Mouse (Mus musculus) neural tube, embryonic 14.5 days (tissue): ENCODE data around the gene Tex19.1. TPM values are rescaled to one million over a fixed set of nuclear protein-coding genes. Genes with fewer than 3 reads are reported as not detected.
"Not testable (repeated sequence)": the region's sequence is repeated elsewhere in the genome, so short reads cannot be mapped to it uniquely, and the experiment has no call there.

Experiments used
- ATAC-seq: fragments of 200-750 bp; cut with Nextera tagmentation; 2 replicates; pipeline ENCODE4 v1.8.0; 2017; ENCODE audit warnings: low read depth, mild to moderate bottlenecking, moderate TSS enrichment, moderate library complexity
- H3K27ac ChIP-seq: fragments of 300-500 bp; sonication (generic); 2 replicates; pipeline ENCODE4 v1.5.1; 2014; ENCODE audit warnings: low read depth, mild to moderate bottlenecking, control low read depth, low read length, moderate library complexity, mixed read lengths
- H3K27me3 ChIP-seq: fragments of 300-500 bp; sonication (generic); 2 replicates; pipeline ENCODE4 v1.6.1; 2014; ENCODE audit warnings: low read length; ENCODE audit not compliant: control insufficient read depth, insufficient read depth
- H3K36me3 ChIP-seq: fragments of 300-500 bp; sonication (generic); 2 replicates; pipeline ENCODE4 v1.6.1; 2014; ENCODE audit warnings: low read length, mixed read lengths; ENCODE audit not compliant: control insufficient read depth, insufficient read depth
- H3K4me1 ChIP-seq: fragments of 300-500 bp; sonication (generic); 2 replicates; pipeline ENCODE4 v1.6.1; 2014; ENCODE audit warnings: low read length; ENCODE audit not compliant: control insufficient read depth, insufficient read depth
- H3K4me2 ChIP-seq: fragments of 300-500 bp; sonication (generic); 2 replicates; pipeline ENCODE4 v1.6.1; 2014; ENCODE audit warnings: mild to moderate bottlenecking, low read depth, low read length, control low read depth
- H3K4me3 ChIP-seq: fragments of 300-500 bp; sonication (generic); 2 replicates; pipeline ENCODE4 v1.5.1; 2014; ENCODE audit warnings: low read depth, low read length, control low read depth, mixed read lengths
- H3K9ac ChIP-seq: fragments of 300-500 bp; sonication (generic); replicated peaks from 2 replicates; pipeline ENCODE4 v1.6.1; 2014; ENCODE audit warnings: low read depth, mild to moderate bottlenecking, control low read depth, low read length, mixed read lengths
- H3K9me3 ChIP-seq: fragments of 300-500 bp; sonication (generic); 2 replicates; pipeline ENCODE4 v1.6.1; 2016; ENCODE audit warnings: low read length; ENCODE audit not compliant: control insufficient read depth
- WGBS: fragments of 180-500 bp; shearing (Covaris S2); extraction: QIAGEN DNeasy Blood & Tissue Kit; methylation state at CpG from one replicate; pipeline ENCODE4 v1.1.7; 2014; 5-methylcytosine and 5-hydroxymethylcytosine counted together
- polyA plus RNA-seq: library from polyadenylated mRNA; unstranded; fragments of >200 nt; fragmentation: Nextera tagmentation; extraction: Ambion mirVana; gene quantifications from 2 replicates; pipeline ENCODE4 v1.2.1, GENCODE M21; 2014

Gene Tex19.1
- not detected in 2 replicates for polyA plus RNA-seq

DNA sequence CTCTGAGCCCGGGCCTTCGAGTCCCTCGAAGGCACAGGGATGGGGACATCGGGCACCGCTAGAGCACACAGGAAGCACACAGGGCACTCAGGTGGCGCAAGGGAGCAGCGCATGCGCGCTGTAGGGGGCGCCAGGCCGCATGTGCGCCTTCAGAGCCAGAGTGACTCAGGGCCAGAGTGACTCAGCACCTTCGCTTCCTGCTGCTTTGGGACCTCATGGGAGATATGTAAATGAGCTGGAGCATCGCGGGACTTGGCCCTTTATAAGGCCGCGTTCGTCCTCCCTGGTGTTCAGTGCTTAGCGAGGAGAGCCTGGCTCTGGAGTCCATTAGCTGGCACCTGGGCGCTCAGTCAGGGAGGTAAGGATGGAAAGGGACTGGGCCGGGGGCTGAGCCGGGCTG, at the start of gene Tex19.1:
TSS of gene Tex19.1 (plus strand) at position 279 of the 400 bp plus-strand sequence.
- no peaks in the 10 kb centered on the region for H3K4me1 ChIP-seq
- no peaks in the 10 kb centered on the region for H3K9me3 ChIP-seq
- no peak for ATAC-seq
- H3K27me3 ChIP-seq = no peaks in the 10 kb centered on the region
- H3K4me2 ChIP-seq = no peak within 1 kb of the TSS
- no peak within 1 kb of the TSS for H3K9ac ChIP-seq
- no peak within 1 kb of the TSS for H3K4me3 ChIP-seq
- H3K36me3 ChIP-seq = no peaks in the 10 kb centered on the region
- WGBS = 91% methylated on average over 22 of the region's 22 CpGs
- no peak within 1 kb of the TSS for H3K27ac ChIP-seq

DNA sequence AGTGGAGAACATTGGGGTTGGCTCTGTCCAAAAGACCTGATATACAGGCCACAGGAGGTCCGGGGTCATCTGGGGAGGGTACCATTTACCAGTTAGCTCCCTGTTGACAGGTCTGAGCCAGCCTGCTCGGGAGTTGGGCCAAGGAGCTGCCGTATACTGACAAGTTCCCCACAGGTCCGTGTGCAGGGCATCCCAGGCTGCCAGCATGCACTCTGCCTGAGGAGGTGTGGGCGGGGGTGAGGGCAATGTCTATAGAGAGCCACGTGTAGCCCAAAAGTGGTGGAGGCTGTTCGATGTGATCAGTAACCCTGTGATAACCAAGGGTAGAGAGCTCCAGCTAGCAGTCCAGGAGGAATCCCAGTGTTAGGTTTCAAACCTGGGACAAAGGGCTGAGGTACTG, 46.2 kb upstream of the Tex19.1 start:
- Histone ChIP-seq H3K36me3 (no peaks in the 10 kb centered on the region), H3K27ac (no peak overlapping the region), H3K4me3 (no peak overlapping the region), H3K27me3 (no peaks in the 10 kb centered on the region), H3K9me3 (no peaks in the 10 kb centered on the region), H3K4me1 (no peaks in the 10 kb centered on the region), H3K4me2 (no peak overlapping the region), H3K9ac (no peak overlapping the region)
- 73% methylated on average over 7 of the region's 7 CpGs for WGBS
- no peak for ATAC-seq

DNA sequence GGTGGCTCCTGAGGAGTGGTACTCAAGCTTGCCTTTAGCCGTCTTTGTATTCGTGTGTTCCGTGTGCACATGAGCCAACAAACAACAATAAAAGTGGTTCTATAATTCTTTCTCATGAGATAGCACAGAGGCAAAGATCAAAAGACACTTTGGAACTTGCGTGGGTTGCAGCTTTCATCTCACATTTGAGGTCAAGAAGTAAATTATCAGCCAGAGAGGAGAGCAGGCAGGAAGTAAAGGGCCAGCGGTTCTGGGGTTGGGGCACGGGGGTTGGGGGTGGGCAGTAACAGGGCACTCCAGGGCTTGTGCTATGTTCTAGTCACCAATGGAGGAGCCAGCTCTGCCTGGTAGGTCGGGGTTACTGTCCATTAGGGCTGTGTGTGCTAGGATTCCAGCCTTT, 45.3 kb upstream of the Tex19.1 start:
- Histone ChIP-seq H3K4me3 (no peak overlapping the region), H3K27ac (no peak overlapping the region), H3K4me1 (no peaks in the 10 kb centered on the region), H3K36me3 (no peaks in the 10 kb centered on the region), H3K4me2 (no peak overlapping the region), H3K9me3 (no peaks in the 10 kb centered on the region), H3K9ac (no peak overlapping the region), H3K27me3 (no peaks in the 10 kb centered on the region)
- WGBS = 59% methylated on average over 7 of the region's 7 CpGs
- no peak for ATAC-seq

DNA sequence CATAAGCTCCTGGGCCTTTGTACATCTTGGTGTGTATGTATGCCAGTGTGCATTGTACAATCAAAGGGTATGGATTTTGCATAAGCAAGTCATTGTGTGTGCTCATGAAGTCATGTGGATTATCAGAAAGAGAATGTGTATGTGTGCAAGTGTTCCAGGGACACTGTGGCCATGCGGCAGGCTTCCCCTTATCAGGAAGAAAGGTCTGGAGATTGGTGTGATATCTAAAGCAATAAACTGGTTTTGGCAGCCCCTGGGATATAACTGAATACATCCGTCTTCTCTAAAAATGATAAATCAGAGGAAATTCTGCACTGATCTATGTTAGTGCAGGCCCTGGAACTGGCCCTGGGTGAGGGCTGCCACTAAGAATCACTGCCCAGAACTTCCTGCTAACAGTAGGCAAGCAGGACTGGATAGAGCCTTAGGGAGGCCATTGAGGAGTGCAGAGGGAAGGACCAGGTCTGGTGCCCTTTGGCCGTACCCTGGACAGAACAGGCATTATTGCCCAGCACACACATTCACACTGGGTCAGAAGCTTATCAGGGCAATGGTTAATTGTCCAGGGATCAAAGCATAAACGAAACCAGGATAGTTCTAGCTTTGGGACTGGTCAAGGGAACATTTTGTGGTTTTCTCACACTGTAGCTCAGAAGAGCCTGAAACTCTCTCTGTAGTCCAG, 44.7 kb upstream of the Tex19.1 start:
- no peaks in the 10 kb centered on the region for H3K27me3 ChIP-seq
- no peaks in the 10 kb centered on the region for H3K9me3 ChIP-seq
- H3K27ac ChIP-seq = no peak overlapping the region
- no peaks in the 10 kb centered on the region for H3K36me3 ChIP-seq
- H3K4me2 ChIP-seq = no peak overlapping the region
- H3K4me1 ChIP-seq = no peaks in the 10 kb centered on the region
- no peak overlapping the region for H3K4me3 ChIP-seq
- no peak for ATAC-seq
- 94% methylated on average over 4 of the region's 4 CpGs for WGBS
- H3K9ac ChIP-seq = no peak overlapping the region

DNA sequence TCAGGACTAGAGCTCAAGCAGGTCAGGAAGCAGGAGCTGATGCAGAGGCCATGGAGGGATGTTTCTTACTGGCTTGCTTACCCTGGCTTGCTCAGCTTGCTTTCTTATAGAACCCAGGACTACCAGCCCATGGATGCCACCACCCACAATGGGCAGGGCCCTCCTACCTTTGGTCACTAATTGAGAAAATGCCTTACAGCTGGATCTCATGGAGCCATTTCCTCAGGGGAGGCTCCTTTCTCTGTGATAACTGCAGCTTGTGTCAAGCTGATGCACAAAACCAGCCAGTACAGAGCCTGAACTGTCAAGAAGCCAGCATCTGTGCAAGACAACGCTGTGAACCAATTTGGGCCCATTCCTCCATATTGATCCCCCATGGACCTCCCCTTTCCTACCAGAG, 38.7 kb upstream of the Tex19.1 start:
- 89% methylated on average over 1 of the region's 1 CpGs for WGBS
- H3K27me3 ChIP-seq, H3K36me3 ChIP-seq, H3K4me1 ChIP-seq, H3K27ac ChIP-seq, H3K9ac ChIP-seq, ATAC-seq, H3K4me3 ChIP-seq, H3K9me3 ChIP-seq, H3K4me2 ChIP-seq: not testable (repeated sequence)

DNA sequence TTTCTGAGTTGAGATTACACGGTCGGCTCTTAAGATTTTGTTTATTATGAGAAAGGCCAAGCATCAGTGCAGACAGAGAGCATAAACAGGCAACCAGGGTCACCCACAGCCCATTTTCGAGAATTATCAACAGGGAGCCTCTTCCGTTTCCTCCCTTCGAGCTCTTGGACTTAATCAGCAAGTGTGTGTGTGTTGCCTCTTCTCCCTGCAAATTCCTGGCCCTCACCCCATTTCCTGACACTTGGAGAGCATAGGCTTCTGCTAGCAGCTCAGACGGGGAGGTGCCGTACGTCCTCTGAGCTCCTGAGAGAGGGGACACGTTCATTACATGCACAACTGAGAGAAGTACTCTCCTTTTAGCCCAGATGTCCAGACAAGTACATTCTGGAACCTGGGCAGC, 37.9 kb upstream of the Tex19.1 start:
- H3K9ac ChIP-seq = no peak overlapping the region
- WGBS = 83% methylated on average over 9 of the region's 9 CpGs
- no peak for ATAC-seq
- no peak overlapping the region for H3K4me3 ChIP-seq
- H3K27me3 ChIP-seq = no peaks in the 10 kb centered on the region
- 0 out of 2 replicates have a peak, but pooled peaks cover 2% of the 10 kb centered on the region for H3K4me1 ChIP-seq
- H3K27ac ChIP-seq = no peak overlapping the region
- no peak overlapping the region for H3K4me2 ChIP-seq
- no peaks in the 10 kb centered on the region for H3K9me3 ChIP-seq
- no peaks in the 10 kb centered on the region for H3K36me3 ChIP-seq

DNA sequence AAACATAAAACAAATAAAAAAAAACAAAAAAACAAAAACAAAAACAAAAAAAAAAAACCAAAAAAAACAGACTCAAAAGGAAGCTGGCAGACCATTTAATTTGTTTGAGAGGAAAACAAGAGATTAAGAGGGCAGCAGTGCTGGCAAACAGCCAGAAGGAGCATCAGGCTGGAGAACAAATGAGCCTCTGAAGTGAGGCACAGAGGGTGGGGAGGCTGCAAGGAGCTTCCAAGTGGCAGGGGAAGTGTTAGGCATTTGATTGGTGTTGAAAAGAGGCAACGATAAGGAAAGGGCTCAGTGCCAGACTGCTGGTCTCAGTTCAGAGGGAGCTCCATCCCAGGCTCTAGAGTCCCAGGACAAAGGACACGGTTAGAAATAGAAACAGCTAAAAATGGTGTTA, 36.0 kb upstream of the Tex19.1 start:
- Histone ChIP-seq H3K27ac (no peak overlapping the region), H3K9ac (no peak overlapping the region), H3K4me1 (0 out of 2 replicates have a peak, but pooled peaks cover 2% of the 10 kb centered on the region), H3K4me3 (no peak overlapping the region), H3K4me2 (no peak overlapping the region), H3K36me3 (no peaks in the 10 kb centered on the region), H3K9me3 (no peaks in the 10 kb centered on the region), H3K27me3 (no peaks in the 10 kb centered on the region)
- peak; percentile 54; the same call in 1 of the 2 replicates for ATAC-seq
- WGBS = 15% methylated on average over 2 of the region's 2 CpGs

DNA sequence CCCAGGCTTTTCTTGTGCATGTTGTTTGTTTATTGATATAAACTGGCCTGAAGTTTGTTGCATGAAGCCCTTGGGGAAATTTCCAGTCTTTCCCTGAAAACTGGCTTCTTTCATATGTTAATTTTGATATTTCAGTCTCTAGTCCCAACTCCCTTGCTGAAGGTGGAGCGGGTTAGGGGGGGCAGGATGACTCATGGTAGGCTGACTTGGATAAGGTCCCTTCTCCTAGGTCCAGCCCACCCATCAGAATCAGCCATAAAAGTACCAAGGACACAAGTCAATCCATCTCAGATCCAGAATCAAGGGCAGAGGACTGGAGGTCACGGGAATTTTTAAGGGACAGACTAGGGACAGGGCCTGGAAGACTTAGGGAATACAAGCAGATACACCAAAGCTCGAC, 34.9 kb upstream of the Tex19.1 start:
- no peak overlapping the region for H3K4me3 ChIP-seq
- no peak overlapping the region for H3K4me2 ChIP-seq
- H3K9me3 ChIP-seq = no peaks in the 10 kb centered on the region
- no peaks in the 10 kb centered on the region for H3K36me3 ChIP-seq
- WGBS = 86% methylated on average over 3 of the region's 3 CpGs
- H3K9ac ChIP-seq = no peak overlapping the region
- H3K27me3 ChIP-seq = no peaks in the 10 kb centered on the region
- no peak for ATAC-seq
- no peak overlapping the region for H3K27ac ChIP-seq
- H3K4me1 ChIP-seq = 0 out of 2 replicates have a peak, but pooled peaks cover 2% of the 10 kb centered on the region

DNA sequence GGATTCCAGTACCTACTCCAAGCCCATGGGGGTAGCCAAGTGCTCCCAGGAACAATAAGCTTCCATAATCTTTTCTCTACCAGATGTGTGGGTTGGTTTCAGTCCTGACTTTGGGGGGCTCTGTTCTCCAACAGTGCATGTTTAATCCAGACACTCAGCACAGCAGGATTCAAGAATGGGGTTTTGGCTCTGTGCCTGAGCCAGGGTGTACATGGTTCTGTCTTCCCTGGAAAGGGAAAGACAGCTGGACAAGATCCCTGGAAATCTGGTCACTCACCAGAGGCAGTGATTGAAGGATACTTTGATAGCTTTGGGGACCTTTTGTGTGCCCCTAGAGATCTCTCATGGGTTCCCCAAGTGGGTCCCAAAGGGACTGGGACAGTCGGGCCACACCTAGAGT, 34.3 kb upstream of the Tex19.1 start:
- Histone ChIP-seq H3K9ac (no peak overlapping the region), H3K4me2 (no peak overlapping the region), H3K36me3 (no peaks in the 10 kb centered on the region), H3K4me1 (0 out of 2 replicates have a peak, but pooled peaks cover 2% of the 10 kb centered on the region), H3K27ac (no peak overlapping the region), H3K9me3 (no peaks in the 10 kb centered on the region), H3K4me3 (no peak overlapping the region), H3K27me3 (no peaks in the 10 kb centered on the region)
- ATAC-seq = no peak
- WGBS = 67% methylated on average over 1 of the region's 1 CpGs
